Mouse (Mus musculus): ENCODE measurements around the gene Cmpk2. TPM values are rescaled to one million over a fixed set of nuclear protein-coding genes. Genes with fewer than 3 reads are reported as not detected.

Cmpk2 gene
- polyA plus RNA-seq, 1 experiment: 0.83 TPM

GRCm38 (mm10) chr12:26524943-26525697 lies 56.1 kb downstream of the Cmpk2 start:
- no peak overlapping the region for H3K4me3 ChIP-seq (replicated peaks)
- no peak for TF ChIP-seq FLI1 (IDR thresholded peaks at IDR 0.05; ENCODE audit: low read length)
- TF ChIP-seq GATA1 (IDR thresholded peaks at IDR 0.05; ENCODE audit: borderline replicate concordance, low read length): no peak
- no peaks in the 10 kb centered on the region for H3K9me3 ChIP-seq
- no peaks in the 10 kb centered on the region for H3K4me1 ChIP-seq
- no peaks in the 10 kb centered on the region for H3K36me3 ChIP-seq (replicated peaks; ENCODE audit: low read length)
- H3K27me3 ChIP-seq (replicated peaks): no peaks in the 10 kb centered on the region

- no peaks in the 10 kb centered on the region for H3K27me3 ChIP-seq (replicated peaks)
- no peak for TF ChIP-seq GATA1 (IDR thresholded peaks at IDR 0.05; ENCODE audit: borderline replicate concordance, low read length)
- TF ChIP-seq FLI1 (IDR thresholded peaks at IDR 0.05; ENCODE audit: low read length): no peak
- no peaks in the 10 kb centered on the region for H3K9me3 ChIP-seq
- H3K4me3 ChIP-seq (replicated peaks): no peak overlapping the region
- no peaks in the 10 kb centered on the region for H3K36me3 ChIP-seq (replicated peaks; ENCODE audit: low read length)
- H3K4me1 ChIP-seq: no peaks in the 10 kb centered on the region
These were observed 56.7 kb downstream of the Cmpk2 start for GRCm38 (mm10) chr12:26525698-26526026.

Other genes starting within 250 kb of the Cmpk2 start
- 0.51 TPM in 1 of 2 replicates, not detected in the other for gene Rnf144a, start 54.0 kb upstream of the Cmpk2 start, polyA plus RNA-seq (2012; ENCODE audit: insufficient read depth, low replicate concordance)
- gene Rsad2, start 12.8 kb upstream of the Cmpk2 start, polyA plus RNA-seq (2012; ENCODE audit: insufficient read depth, low replicate concordance): 1.4 and 2.5 TPM in 2 replicates